Mouse (Mus musculus) spleen, adult 2 months (tissue): ENCODE measurements around the gene Sbk2. TPM values are rescaled to one million over a fixed set of nuclear protein-coding genes. Genes with fewer than 3 reads are reported as not detected.
A peak's percentile ranks its signal among the peaks of the same experiment; 100 is the strongest.
"Not testable (repeated sequence)": the region's sequence is repeated elsewhere in the genome, so short reads cannot be mapped to it uniquely, and the experiment has no call there.

ENCODE experiments used
- DNase-seq, 2 experiments: peaks; one replicate each; pipeline versions ENCODE4 v3.0.0 to v3.0.0-alpha.2; 2012 to 2021; ENCODE audit warnings: low spot score in 2 of 2, low read depth in 1 of 2
- H3K27ac ChIP-seq: fragments of 200-500 bp; 2 replicates; pipeline ENCODE4 v1.5.1; 2012; ENCODE audit warnings: low read length, inconsistent platforms; ENCODE audit not compliant: insufficient read depth
- H3K27me3 ChIP-seq: fragments of 200-500 bp; 2 replicates; pipeline ENCODE4 v1.6.1; 2012; ENCODE audit warnings: mild to moderate bottlenecking, moderate library complexity, low read length, inconsistent platforms; ENCODE audit not compliant: control insufficient read depth, insufficient read depth
- H3K36me3 ChIP-seq: fragments of 200-500 bp; 2 replicates; pipeline ENCODE4 v1.6.1; 2012; ENCODE audit warnings: mild to moderate bottlenecking, low read length, inconsistent platforms; ENCODE audit not compliant: control insufficient read depth, insufficient read depth
- H3K4me1 ChIP-seq: fragments of 200-500 bp; 2 replicates; pipeline ENCODE4 v1.6.1; 2011; ENCODE audit warnings: inconsistent platforms; ENCODE audit not compliant: control insufficient read depth, insufficient read depth, insufficient read length
- H3K4me3 ChIP-seq: fragments of 200-500 bp; 2 replicates; pipeline ENCODE4 v1.5.1; 2011; ENCODE audit warnings: mild to moderate bottlenecking, inconsistent platforms; ENCODE audit not compliant: insufficient read depth, insufficient read length; ENCODE audit errors: extremely low read depth
- CTCF ChIP-seq: fragments of 200-500 bp; IDR thresholded peaks from 2 replicates; pipeline ENCODE4 v1.5.1; 2011; ENCODE audit warnings: mild to moderate bottlenecking, inconsistent platforms; ENCODE audit not compliant: insufficient read depth, insufficient read length, insufficient replicate concordance; ENCODE audit errors: extremely low read depth
- POLR2A ChIP-seq: fragments of 200-500 bp; IDR thresholded peaks from 2 replicates; pipeline ENCODE4 v1.6.1; 2011; ENCODE audit warnings: low read depth, low read length, inconsistent platforms
- WGBS: fragments of 180-500 bp; shearing (Covaris S2); methylation state at CpG from one replicate; pipeline ENCODE4 v1.1.7; 2018; 5-methylcytosine and 5-hydroxymethylcytosine counted together
- polyA plus RNA-seq: library from polyadenylated mRNA; depleted of rRNA; stranded (reverse); fragments of >200 nt; gene quantifications from 2 replicates; pipeline ENCODE4 v1.2.3, GENCODE M21; 2012; rRNA removed

Sbk2 gene
- 1.9 TPM in 2 replicates for polyA plus RNA-seq

DNA sequence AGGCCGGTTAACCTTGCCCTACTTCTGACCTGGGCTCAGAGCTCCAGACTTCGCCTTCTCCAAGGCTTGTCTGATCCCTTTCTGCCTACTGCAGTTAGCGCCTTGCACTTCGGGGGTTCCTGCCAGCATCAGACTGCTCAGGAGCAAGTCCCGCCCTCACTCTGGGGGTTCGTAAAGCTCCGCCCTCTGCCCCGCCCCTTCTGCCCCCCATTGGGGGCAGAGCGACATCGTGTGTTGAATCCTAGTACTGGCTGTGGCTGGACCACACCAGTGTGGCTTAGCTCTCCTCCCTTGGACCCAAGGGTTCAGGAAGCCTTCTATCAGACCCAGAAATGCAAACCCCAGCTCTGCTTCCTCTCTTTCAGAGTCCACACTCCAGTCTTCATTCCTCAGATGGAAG, at the start of gene Sbk2:
TSS of gene Sbk2 (minus strand) at position 135 of the 400 bp plus-strand sequence.
- H3K27me3 ChIP-seq, result no peaks in the 10 kb centered on the region
- no peak within 1 kb of the TSS for H3K27ac ChIP-seq
- H3K4me3 ChIP-seq, result no peak within 1 kb of the TSS
- peak; percentile 41 to 71 for DNase-seq
- 5% methylated on average over 10 of the region's 10 CpGs for WGBS
- TF ChIP-seq POLR2A (no peak), CTCF (peak; percentile 73)
- no peaks in the 10 kb centered on the region; the same call in 1 of the 2 replicates for H3K4me1 ChIP-seq
- no peaks in the 10 kb centered on the region for H3K36me3 ChIP-seq

DNA sequence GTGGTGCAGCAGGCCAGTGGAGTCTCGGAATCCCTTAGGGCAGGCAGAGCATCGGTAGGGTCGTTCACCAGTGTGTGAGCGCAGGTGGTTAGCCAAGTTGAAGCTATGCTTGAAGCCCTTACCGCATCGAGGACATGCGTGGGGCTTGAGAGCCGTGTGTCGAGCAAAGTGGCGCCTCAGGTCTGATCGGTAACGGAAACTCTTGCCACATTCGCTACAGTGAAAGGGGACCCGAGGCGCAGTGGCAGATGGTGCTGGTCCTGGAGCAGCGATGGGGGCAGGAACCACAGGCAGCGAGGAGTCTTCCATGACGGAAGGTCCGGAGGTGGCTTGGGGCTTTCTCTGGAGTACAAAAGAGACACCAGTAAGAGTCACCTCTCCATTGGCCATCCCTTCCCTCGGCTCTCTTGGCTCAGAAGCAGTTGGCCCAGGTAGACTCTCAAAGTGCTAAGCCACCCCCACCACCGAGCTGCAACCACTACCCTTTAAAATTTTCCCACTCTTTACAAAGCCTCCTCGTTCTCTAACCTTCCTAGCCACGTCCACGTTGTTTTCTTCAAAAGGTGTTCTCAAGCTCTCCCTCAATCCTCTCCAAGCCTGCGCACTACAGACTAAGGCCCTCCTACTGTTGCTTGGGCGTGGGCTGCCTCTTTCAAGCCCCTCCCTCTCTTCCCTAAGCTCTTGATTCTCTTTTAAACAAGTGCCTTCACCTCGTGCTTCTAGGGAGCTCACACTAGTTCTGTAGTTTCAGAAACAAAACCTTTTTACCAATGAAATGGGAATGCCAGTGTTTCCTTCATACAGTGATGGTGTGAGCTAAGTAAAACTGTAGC, 48.7 kb upstream of the Sbk2 start:
- 84% methylated on average over 27 of the region's 27 CpGs for WGBS
- no peak for TF ChIP-seq POLR2A
- TF ChIP-seq CTCF, result no peak
- peaks cover 37% of the 10 kb centered on the region for H3K36me3 ChIP-seq
- no peak overlapping the region for H3K4me3 ChIP-seq
- H3K27ac ChIP-seq, result no peak overlapping the region
- DNase-seq, result no peak
- H3K27me3 ChIP-seq, result no peaks in the 10 kb centered on the region; the same call in 1 of the 2 replicates
- no peaks in the 10 kb centered on the region for H3K4me1 ChIP-seq

DNA sequence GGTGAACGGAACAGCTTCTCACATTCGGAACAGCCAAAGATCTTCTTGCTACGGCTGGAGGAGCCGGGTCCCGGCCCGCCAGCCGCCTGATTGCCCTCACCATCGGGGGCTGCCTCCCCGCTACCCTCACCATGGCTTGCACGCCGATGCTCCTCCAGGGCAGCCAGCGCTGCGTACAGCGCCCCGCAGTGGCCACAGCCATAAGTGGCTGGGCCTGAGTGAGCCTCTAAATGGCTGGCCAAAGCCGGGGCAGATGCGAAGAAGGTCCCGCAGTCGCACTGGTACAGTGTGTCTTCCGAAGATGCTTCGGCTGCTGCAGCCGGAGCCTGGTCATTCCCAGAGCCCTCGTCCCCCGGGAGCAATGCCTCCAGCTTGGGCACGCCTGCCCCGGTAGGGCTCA, 44.0 kb upstream of the Sbk2 start:
- peaks cover 41% of the 10 kb centered on the region for H3K36me3 ChIP-seq
- no peaks in the 10 kb centered on the region for H3K4me1 ChIP-seq
- DNase-seq, result no peak
- 96% methylated on average over 26 of the region's 26 CpGs for WGBS
- no peak overlapping the region for H3K4me3 ChIP-seq
- TF ChIP-seq CTCF (no peak), POLR2A (no peak)
- no peak overlapping the region for H3K27ac ChIP-seq
- H3K27me3 ChIP-seq, result no peaks in the 10 kb centered on the region

DNA sequence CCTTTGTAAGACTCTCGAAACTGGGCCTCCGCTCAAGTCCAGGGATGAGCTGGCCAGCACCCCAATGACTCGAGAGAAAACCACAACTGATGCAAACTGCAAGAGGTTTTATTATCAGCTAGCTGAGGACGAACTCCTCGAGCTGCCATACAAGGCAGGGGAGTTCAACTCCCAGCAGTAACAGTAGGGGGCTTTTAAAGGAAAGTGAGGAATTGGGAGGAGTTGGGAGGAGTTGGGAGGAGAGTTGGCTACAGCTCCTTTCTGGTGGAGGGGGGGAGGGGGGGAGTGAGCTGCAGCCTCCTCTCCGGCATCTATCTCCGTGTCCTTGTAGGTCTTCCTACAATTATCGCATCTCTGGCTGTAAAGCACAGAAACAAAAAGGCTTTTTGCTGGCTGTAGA, 38.7 kb upstream of the Sbk2 start:
- not testable (repeated sequence) for H3K27ac ChIP-seq, DNase-seq, H3K36me3 ChIP-seq, H3K27me3 ChIP-seq, H3K4me1 ChIP-seq, H3K4me3 ChIP-seq
- WGBS, result 76% methylated on average over 8 of the region's 8 CpGs

DNA sequence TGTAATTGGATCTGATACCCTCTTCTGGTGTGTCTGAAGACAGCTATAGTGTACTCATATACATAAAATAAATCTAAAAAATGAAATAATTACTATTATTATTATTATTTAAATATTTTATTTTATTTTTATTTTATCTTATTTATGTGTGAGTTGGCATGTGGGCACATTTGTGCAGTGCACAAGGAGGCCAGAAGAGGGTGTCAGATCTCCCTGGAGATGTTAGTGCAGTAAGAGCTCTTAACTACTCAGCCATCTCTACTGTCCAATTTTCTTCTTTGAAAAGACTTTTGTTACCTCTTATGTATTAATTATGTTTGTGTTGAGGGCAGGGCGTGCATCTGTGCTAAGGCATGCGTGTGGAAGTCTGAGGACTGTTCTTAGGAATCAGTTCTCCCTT, 35.7 kb upstream of the Sbk2 start:
- H3K4me3 ChIP-seq, result no peak overlapping the region
- peak in 1 of 2 experiments; percentile 37 for DNase-seq
- TF ChIP-seq CTCF (peak; percentile 37; the same call in 1 of the 2 replicates), POLR2A (no peak)
- H3K27ac ChIP-seq, result no peak overlapping the region
- 0 out of 2 replicates have a peak, but pooled peaks cover 9% of the 10 kb centered on the region for H3K4me1 ChIP-seq
- no peaks in the 10 kb centered on the region for H3K27me3 ChIP-seq
- H3K36me3 ChIP-seq, result no peaks in the 10 kb centered on the region
- WGBS, result 75% methylated on average over 2 of the region's 2 CpGs

DNA sequence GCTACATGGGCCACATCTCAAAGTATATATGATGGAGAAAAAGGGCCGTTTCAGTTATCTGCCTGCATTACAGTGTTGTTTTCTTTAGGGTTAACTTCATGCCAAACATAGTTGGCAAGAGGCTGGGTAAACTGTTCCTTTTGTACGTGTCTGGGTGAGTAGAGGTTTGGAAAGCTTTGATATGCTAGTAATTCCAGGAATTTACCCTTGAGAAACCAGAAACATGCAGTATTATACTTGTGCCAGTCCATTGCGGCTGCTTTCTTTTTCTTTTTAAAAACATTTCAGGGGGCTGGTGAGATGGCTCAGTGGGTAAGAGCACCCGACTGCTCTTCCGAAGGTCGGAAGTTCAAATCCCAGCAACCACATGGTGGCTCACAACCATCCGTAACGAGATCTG, 32.7 kb upstream of the Sbk2 start:
- H3K36me3 ChIP-seq, result peaks cover 7% of the 10 kb centered on the region
- 75% methylated on average over 8 of the region's 8 CpGs for WGBS
- H3K27ac ChIP-seq, result no peak overlapping the region
- TF ChIP-seq POLR2A (no peak), CTCF (no peak)
- no peaks in the 10 kb centered on the region for H3K27me3 ChIP-seq
- peaks cover 9% of the 10 kb centered on the region; the same call in 1 of the 2 replicates for H3K4me1 ChIP-seq
- H3K4me3 ChIP-seq, result no peak overlapping the region
- DNase-seq, result no peak
